Mouse (Mus musculus) brain, embryonic 14.5 days (tissue): ENCODE measurements around the gene Cd79b. TPM values are rescaled to one million over a fixed set of nuclear protein-coding genes. Genes with fewer than 3 reads are reported as not detected.

Experiments used
- DNase-seq: peaks from one replicate; pipeline ENCODE4 v3.0.0-alpha.2; 2011; ENCODE audit warnings: low read depth
- CTCF ChIP-seq: fragments of 200-500 bp; IDR thresholded peaks from 2 replicates; pipeline ENCODE4 v1.5.1; 2012; ENCODE audit warnings: inconsistent platforms, mild to moderate bottlenecking, moderate library complexity, borderline replicate concordance; ENCODE audit not compliant: insufficient read depth, insufficient read length; ENCODE audit errors: extremely low read depth
- POLR2A ChIP-seq: fragments of 200-500 bp; IDR thresholded peaks from 2 replicates; pipeline ENCODE4 v1.6.1; 2012; ENCODE audit warnings: mild to moderate bottlenecking, inconsistent platforms, borderline replicate concordance; ENCODE audit not compliant: poor library complexity, insufficient read depth, insufficient read length, severe bottlenecking; ENCODE audit errors: extremely low read depth
- polyA plus RNA-seq: library from polyadenylated mRNA; depleted of rRNA; stranded (reverse); fragments of >200 nt; gene quantifications from 2 replicates; pipeline ENCODE4 v1.2.3, GENCODE M21; 2012

Cd79b gene
- polyA plus RNA-seq, 1 experiment, result 0.62 TPM

DNA sequence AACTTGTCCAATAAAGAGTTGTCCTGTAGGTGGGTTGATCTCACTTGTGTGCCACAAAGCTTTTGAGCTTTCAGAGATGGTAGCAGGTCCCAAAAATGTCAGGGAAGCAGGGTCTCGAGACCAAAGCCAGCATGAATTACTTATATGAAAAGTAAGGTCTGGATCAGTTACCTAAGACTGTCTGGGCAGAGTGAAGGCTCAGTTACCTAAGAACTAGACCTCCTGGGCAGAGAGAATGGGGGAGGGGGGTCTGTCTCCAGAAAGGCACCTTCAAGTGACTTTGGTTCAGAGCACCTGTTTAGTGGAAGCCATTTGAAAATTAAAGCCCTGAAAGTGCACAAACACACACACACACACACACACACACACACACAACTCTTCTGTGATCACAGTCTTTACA is 40.2 kb downstream of the Cd79b start:
- TF ChIP-seq POLR2A (no peak), CTCF (no peak)
- DNase-seq, result no peak

DNA sequence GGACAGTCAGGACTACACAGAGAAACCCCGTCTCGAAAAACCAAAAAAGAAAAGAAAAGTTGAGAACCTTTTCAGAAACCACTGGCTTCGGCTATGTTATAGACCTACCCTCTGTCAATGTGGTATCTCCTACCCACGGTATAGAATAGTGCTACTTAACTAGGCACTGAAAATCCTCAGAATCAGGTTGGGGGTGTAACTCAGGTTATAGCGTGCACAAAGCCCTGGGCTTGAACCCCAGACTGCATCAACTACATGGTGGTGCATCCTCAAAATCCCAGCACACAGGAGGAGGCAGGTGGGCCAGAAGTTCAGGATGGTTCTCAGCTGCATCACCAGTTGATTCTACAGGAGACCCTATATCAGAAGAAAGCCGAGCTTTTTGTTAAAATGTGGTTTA is 40.8 kb downstream of the Cd79b start:
- TF ChIP-seq CTCF (no peak), POLR2A (no peak)
- DNase-seq, result no peak

GRCm38 (mm10) chr11:106273311-106273684 is 41.3 kb downstream of the Cd79b start:
- no peak for TF ChIP-seq CTCF
- TF ChIP-seq POLR2A, result no peak

DNA sequence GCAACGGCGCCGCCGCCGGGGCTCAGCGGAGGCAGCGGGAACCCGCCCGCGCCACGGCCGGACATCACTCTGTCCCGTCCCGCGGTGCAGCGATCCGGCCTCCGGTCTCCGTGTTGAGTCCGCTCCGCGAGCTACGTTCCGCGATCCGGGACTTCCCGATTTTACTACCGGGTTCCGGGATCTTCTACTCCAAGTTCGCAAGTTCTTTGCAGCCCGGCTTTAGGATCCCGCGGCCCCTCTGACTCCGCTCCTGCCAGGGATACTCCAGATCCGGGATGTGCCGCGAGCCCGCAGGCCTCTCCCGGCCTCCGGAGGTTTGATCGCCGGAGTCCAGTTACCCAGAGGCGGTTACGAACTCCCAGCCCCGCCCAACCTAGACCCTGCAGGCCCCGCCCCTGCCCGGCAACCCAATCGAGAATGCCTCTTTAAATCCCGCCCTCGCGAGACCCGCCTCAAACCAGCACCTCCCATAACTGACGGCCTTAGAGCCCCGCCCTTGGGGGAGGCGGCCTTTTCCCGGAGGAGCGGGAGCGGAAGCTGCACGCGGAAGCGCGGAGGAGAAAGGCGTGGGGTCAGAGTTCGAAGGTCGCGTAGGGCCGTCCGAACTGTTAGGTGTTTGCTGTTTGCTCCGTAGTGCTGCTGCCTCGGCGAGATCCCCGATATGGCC is 41.8 kb downstream of the Cd79b start, which contains the start of gene Smarcd2:
Gene Smarcd2, minus strand, starts transcription at position 329 of the 667 bp plus-strand sequence.
- TF ChIP-seq POLR2A, result peak; percentile 31; the same call in 1 of the 2 replicates
- no peak for TF ChIP-seq CTCF
- peak; percentile 100 for DNase-seq

More at GRCm38 (mm10) chr11:106273311-106273684, 41.3 kb downstream of the Cd79b start:
- DNase-seq, result no peak

GRCm38 (mm10) chr11:106271794-106272643 is 42.5 kb downstream of the Cd79b start:
- peak; percentile 46 for DNase-seq
- TF ChIP-seq POLR2A (no peak), CTCF (no peak)

DNA sequence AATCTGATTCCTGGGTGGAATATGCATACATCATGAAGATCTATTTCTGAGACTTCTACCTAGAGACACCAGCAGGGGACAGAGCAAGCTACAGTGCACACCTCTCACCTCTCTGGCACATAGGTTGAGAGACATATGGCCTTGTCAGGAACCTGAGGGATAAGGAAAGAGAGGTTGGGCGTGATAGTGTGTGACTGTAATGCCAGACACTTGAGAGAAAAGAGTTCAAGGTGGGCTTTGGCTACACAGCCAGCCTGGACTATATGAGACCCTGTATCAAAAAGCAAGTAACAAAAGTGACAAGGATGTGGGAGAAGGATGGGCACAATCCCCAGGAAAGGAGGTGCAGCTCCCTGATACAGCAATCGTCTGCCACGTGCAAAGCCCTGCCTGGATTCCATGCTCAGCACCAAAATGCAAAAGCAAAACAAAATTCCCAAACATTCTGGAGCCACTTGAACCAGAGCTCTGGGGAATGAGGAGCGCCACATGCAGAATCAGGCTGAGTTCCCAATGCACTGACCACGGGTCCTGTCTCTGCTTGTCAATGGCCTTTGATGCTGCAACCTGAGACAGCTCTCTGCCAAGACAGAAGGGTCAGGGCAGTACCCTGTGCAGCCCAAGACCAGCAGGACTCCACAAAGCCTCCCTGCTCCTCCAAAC is 43.3 kb downstream of the Cd79b start:
- no peak for DNase-seq
- no peak for TF ChIP-seq POLR2A
- TF ChIP-seq CTCF, result no peak

DNA sequence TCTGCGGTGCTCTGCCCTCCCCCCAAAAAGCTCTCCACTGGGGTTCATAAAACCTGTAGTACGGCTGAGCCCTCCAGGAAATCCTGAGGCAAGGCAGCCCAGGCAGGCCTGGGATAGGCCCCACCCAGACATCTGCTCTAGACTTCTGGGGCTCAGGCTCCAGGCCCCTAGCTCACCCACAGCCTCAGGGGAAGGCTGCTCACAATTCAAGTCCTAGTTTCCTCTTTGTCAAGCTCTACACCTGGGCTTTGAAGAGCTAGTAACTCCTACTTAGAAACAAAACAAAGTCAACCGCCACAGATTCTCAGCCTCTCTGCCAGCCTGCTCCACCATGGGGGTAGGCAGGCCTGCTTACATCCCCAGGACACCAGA is 45.5 kb downstream of the Cd79b start:
- DNase-seq, result peak; percentile 53

GRCm38 (mm10) chr11:106268326-106269059 is 46.1 kb downstream of the Cd79b start:
- TF ChIP-seq POLR2A, result no peak
- no peak for TF ChIP-seq CTCF
- peak; percentile 46 for DNase-seq

More for the DNA sequence above, 45.5 kb downstream of the Cd79b start:
- TF ChIP-seq POLR2A, result no peak
- TF ChIP-seq CTCF, result no peak

GRCm38 (mm10) chr11:106267871-106268270 is 46.7 kb downstream of the Cd79b start:
- TF ChIP-seq CTCF (no peak), POLR2A (no peak)
- no peak for DNase-seq

DNA sequence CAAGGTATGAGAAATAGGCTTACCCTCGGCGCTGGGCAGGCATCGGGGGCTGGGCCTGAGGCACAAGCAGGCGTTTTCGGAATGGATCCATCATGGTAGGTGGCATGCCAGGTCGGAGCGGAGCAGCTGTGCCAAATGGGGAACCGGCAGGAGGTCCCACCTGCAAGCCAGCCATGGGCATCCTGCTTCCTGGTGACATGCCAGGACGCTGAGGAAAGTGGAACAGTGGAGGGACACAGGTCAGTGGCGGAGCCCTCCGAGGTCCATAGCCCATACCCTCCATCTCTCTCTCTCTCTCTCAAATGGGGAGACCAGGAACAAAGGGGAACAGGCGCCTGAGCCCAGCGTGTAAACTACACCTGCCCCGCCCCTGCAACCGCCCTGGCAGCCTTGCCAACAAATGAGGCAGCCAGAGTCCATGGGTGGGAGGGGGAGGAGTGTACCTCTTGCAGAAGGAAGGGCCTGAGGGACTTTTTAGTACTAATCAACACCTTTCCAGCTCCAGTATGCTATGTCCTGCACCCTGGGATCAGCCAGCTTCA is 47.2 kb downstream of the Cd79b start:
- peak; percentile 60 for DNase-seq
- TF ChIP-seq CTCF, result no peak
- no peak for TF ChIP-seq POLR2A

GRCm38 (mm10) chr11:106266431-106266830 is 48.1 kb downstream of the Cd79b start:
- DNase-seq, result no peak
- TF ChIP-seq CTCF (no peak), POLR2A (no peak)

DNA sequence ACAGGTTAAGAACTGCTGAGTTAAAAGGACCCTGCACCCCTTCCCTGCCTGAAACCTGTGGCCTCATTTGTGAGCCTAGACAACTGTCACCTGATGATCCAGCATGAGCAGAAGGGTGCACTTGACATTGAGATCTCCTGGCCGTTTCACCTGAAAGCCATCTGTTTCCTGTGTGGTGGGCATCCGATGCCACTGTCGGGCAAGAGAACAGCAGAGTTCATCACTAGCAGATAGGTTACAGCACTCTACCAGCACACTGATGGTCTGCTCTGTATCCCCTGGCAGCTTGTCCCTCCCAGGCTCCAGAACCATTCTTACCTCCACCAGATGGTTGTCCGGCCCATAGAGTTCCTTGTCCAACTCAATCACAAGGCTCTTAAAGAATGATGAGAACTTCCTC is 49.0 kb downstream of the Cd79b start:
- TF ChIP-seq POLR2A (no peak), CTCF (no peak)
- no peak for DNase-seq
